Mouse (Mus musculus) testis, adult 2 months (tissue): ENCODE data around the gene Dnajc11.

Experiments
- CTCF ChIP-seq: fragments of 200-500 bp; IDR thresholded peaks from 2 replicates; pipeline ENCODE4 v1.5.1; 2012; ENCODE audit warnings: low read depth, mild to moderate bottlenecking, inconsistent platforms, low read length, moderate library complexity; ENCODE audit not compliant: control insufficient read depth, insufficient read depth, insufficient replicate concordance
- POLR2A ChIP-seq: fragments of 200-500 bp; IDR thresholded peaks from 2 replicates; pipeline ENCODE4 v1.6.1; 2012; ENCODE audit warnings: low read depth, mild to moderate bottlenecking, inconsistent platforms, low read length, moderate library complexity; ENCODE audit not compliant: control insufficient read depth

- TF ChIP-seq POLR2A: no peak
- TF ChIP-seq CTCF: no peak
Observed at GRCm38 (mm10) chr4:152009076-152010051, 75.9 kb downstream of the Dnajc11 start.
